Mouse (Mus musculus): Measurements from ENCODE around the gene Crybg1. TPM values are rescaled to one million over a fixed set of nuclear protein-coding genes. Genes with fewer than 3 reads are reported as not detected.

Crybg1 gene
- polyA plus RNA-seq, 1 experiment from 2014 or later = 0.43 TPM

- H3K36me3 ChIP-seq (ENCODE audit: control insufficient read depth, insufficient read depth, low read length) = no peaks in the 10 kb centered on the region
- ATAC-seq (ENCODE audit: insufficient number of reproducible peaks, low FRiP score, low TSS enrichment, low read depth) (no peak), DNase-seq (ENCODE audit: low spot score) (no peak)
- no peak overlapping the region for H3K27ac ChIP-seq (replicated peaks; ENCODE audit: low read depth, low read length)
- 44% methylated on average over 4 of the region's 4 CpGs for WGBS
- no peaks in the 10 kb centered on the region for H3K27me3 ChIP-seq (ENCODE audit: control insufficient read depth, insufficient read depth, low read length)
- H3K9me3 ChIP-seq (ENCODE audit: control insufficient read depth, low read length) = no peaks in the 10 kb centered on the region
- no peak overlapping the region for H3K4me3 ChIP-seq (ENCODE audit: low read depth, low read length)
- no peak overlapping the region for H3K9ac ChIP-seq (ENCODE audit: low read length)
- no peaks in the 10 kb centered on the region for H3K4me1 ChIP-seq (ENCODE audit: control insufficient read depth, insufficient read depth, low read length)
- no peak overlapping the region for H3K4me2 ChIP-seq (ENCODE audit: low read depth, severe bottlenecking)
Measured at GRCm38 (mm10) chr10:44114611-44115010, 34.0 kb downstream of the Crybg1 start.

- Histone ChIP-seq H3K4me3 (ENCODE audit: low read depth, low read length) (no peak overlapping the region), H3K4me1 (ENCODE audit: control insufficient read depth, insufficient read depth, low read length) (no peaks in the 10 kb centered on the region), H3K27ac (replicated peaks; ENCODE audit: low read depth, low read length) (no peak overlapping the region), H3K9ac (ENCODE audit: low read length) (no peak overlapping the region), H3K36me3 (ENCODE audit: control insufficient read depth, insufficient read depth, low read length) (no peaks in the 10 kb centered on the region), H3K27me3 (ENCODE audit: control insufficient read depth, insufficient read depth, low read length) (no peaks in the 10 kb centered on the region), H3K4me2 (ENCODE audit: low read depth, severe bottlenecking) (no peak overlapping the region), H3K9me3 (ENCODE audit: control insufficient read depth, low read length) (no peaks in the 10 kb centered on the region)
- 86% methylated on average over 12 of the region's 12 CpGs for WGBS
- ATAC-seq (ENCODE audit: insufficient number of reproducible peaks, low FRiP score, low TSS enrichment, low read depth) (no peak), DNase-seq (ENCODE audit: low spot score) (no peak)
Measured at GRCm38 (mm10) chr10:44112005-44112675, 36.5 kb downstream of the Crybg1 start.

GRCm38 (mm10) chr10:44111168-44111567 lies 37.5 kb downstream of the Crybg1 start:
- 90% methylated on average over 10 of the region's 10 CpGs for WGBS
- Histone ChIP-seq H3K4me3 (ENCODE audit: low read depth, low read length) (no peak overlapping the region), H3K36me3 (ENCODE audit: control insufficient read depth, insufficient read depth, low read length) (no peaks in the 10 kb centered on the region), H3K27ac (replicated peaks; ENCODE audit: low read depth, low read length) (no peak overlapping the region), H3K9me3 (ENCODE audit: control insufficient read depth, low read length) (no peaks in the 10 kb centered on the region), H3K4me1 (ENCODE audit: control insufficient read depth, insufficient read depth, low read length) (no peaks in the 10 kb centered on the region), H3K9ac (ENCODE audit: low read length) (no peak overlapping the region), H3K4me2 (ENCODE audit: low read depth, severe bottlenecking) (no peak overlapping the region), H3K27me3 (ENCODE audit: control insufficient read depth, insufficient read depth, low read length) (no peaks in the 10 kb centered on the region)
- DNase-seq (ENCODE audit: low spot score) = no peak
- no peak for ATAC-seq (ENCODE audit: insufficient number of reproducible peaks, low FRiP score, low TSS enrichment, low read depth)

- Histone ChIP-seq H3K4me3 (ENCODE audit: low read depth, low read length) (no peak overlapping the region), H3K9me3 (ENCODE audit: control insufficient read depth, low read length) (no peaks in the 10 kb centered on the region), H3K27me3 (ENCODE audit: control insufficient read depth, insufficient read depth, low read length) (no peaks in the 10 kb centered on the region), H3K9ac (ENCODE audit: low read length) (no peak overlapping the region), H3K27ac (replicated peaks; ENCODE audit: low read depth, low read length) (no peak overlapping the region), H3K36me3 (ENCODE audit: control insufficient read depth, insufficient read depth, low read length) (no peaks in the 10 kb centered on the region), H3K4me2 (ENCODE audit: low read depth, severe bottlenecking) (no peak overlapping the region), H3K4me1 (ENCODE audit: control insufficient read depth, insufficient read depth, low read length) (no peaks in the 10 kb centered on the region)
- ATAC-seq (ENCODE audit: insufficient number of reproducible peaks, low FRiP score, low TSS enrichment, low read depth) = no peak
- no peak for DNase-seq (ENCODE audit: low spot score)
Measured at GRCm38 (mm10) chr10:44110460-44110859, 38.2 kb downstream of the Crybg1 start.

- no peak overlapping the region for H3K27ac ChIP-seq (replicated peaks; ENCODE audit: low read depth, low read length)
- H3K4me3 ChIP-seq (ENCODE audit: low read depth, low read length) = no peak overlapping the region
- WGBS = 90% methylated on average over 2 of the region's 2 CpGs
- H3K9ac ChIP-seq (ENCODE audit: low read length) = no peak overlapping the region
- DNase-seq (ENCODE audit: low spot score) (no peak), ATAC-seq (ENCODE audit: insufficient number of reproducible peaks, low FRiP score, low TSS enrichment, low read depth) (no peak)
- no peak overlapping the region for H3K4me2 ChIP-seq (ENCODE audit: low read depth, severe bottlenecking)
- peaks cover 3% of the 10 kb centered on the region; the same call in 1 of the 2 replicates for H3K9me3 ChIP-seq (ENCODE audit: control insufficient read depth, low read length)
- H3K36me3 ChIP-seq (ENCODE audit: control insufficient read depth, insufficient read depth, low read length) = no peaks in the 10 kb centered on the region
- no peaks in the 10 kb centered on the region for H3K4me1 ChIP-seq (ENCODE audit: control insufficient read depth, insufficient read depth, low read length)
- H3K27me3 ChIP-seq (ENCODE audit: control insufficient read depth, insufficient read depth, low read length) = no peaks in the 10 kb centered on the region
Measured at GRCm38 (mm10) chr10:44094794-44095193, 53.9 kb downstream of the Crybg1 start.

GRCm38 (mm10) chr10:44091757-44092156 lies 56.9 kb downstream of the Crybg1 start:
- 85% methylated on average over 2 of the region's 2 CpGs for WGBS
- no peak for DNase-seq (ENCODE audit: low spot score)

GRCm38 (mm10) chr10:44080351-44080750 lies 68.3 kb downstream of the Crybg1 start:
- WGBS = 74% methylated on average over 6 of the region's 6 CpGs
- DNase-seq (ENCODE audit: low spot score) = no peak
- Histone ChIP-seq H3K9me3 (ENCODE audit: control insufficient read depth, low read length) (no peaks in the 10 kb centered on the region), H3K4me1 (ENCODE audit: control insufficient read depth, insufficient read depth, low read length) (no peaks in the 10 kb centered on the region), H3K4me2 (ENCODE audit: low read depth, severe bottlenecking) (no peak overlapping the region), H3K4me3 (ENCODE audit: low read depth, low read length) (no peak overlapping the region), H3K27me3 (ENCODE audit: control insufficient read depth, insufficient read depth, low read length) (no peaks in the 10 kb centered on the region), H3K27ac (replicated peaks; ENCODE audit: low read depth, low read length) (no peak overlapping the region), H3K36me3 (ENCODE audit: control insufficient read depth, insufficient read depth, low read length) (no peaks in the 10 kb centered on the region), H3K9ac (ENCODE audit: low read length) (no peak overlapping the region)
- no peak for ATAC-seq (ENCODE audit: insufficient number of reproducible peaks, low FRiP score, low TSS enrichment, low read depth)

More at GRCm38 (mm10) chr10:44091757-44092156, 56.9 kb downstream of the Crybg1 start:
- no peaks in the 10 kb centered on the region for H3K27me3 ChIP-seq (ENCODE audit: control insufficient read depth, insufficient read depth, low read length)
- peaks cover 3% of the 10 kb centered on the region; the same call in 1 of the 2 replicates for H3K9me3 ChIP-seq (ENCODE audit: control insufficient read depth, low read length)
- H3K9ac ChIP-seq (ENCODE audit: low read length) = no peak overlapping the region
- H3K27ac ChIP-seq (replicated peaks; ENCODE audit: low read depth, low read length) = no peak overlapping the region
- no peak overlapping the region for H3K4me2 ChIP-seq (ENCODE audit: low read depth, severe bottlenecking)
- H3K36me3 ChIP-seq (ENCODE audit: control insufficient read depth, insufficient read depth, low read length) = no peaks in the 10 kb centered on the region
- ATAC-seq (ENCODE audit: insufficient number of reproducible peaks, low FRiP score, low TSS enrichment, low read depth) = no peak
- H3K4me1 ChIP-seq (ENCODE audit: control insufficient read depth, insufficient read depth, low read length) = no peaks in the 10 kb centered on the region
- no peak overlapping the region for H3K4me3 ChIP-seq (ENCODE audit: low read depth, low read length)

GRCm38 (mm10) chr10:44078799-44079521 lies 69.7 kb downstream of the Crybg1 start:
- Histone ChIP-seq H3K27me3 (ENCODE audit: control insufficient read depth, insufficient read depth, low read length) (no peaks in the 10 kb centered on the region), H3K36me3 (ENCODE audit: control insufficient read depth, insufficient read depth, low read length) (no peaks in the 10 kb centered on the region), H3K4me2 (ENCODE audit: low read depth, severe bottlenecking) (no peak overlapping the region), H3K4me1 (ENCODE audit: control insufficient read depth, insufficient read depth, low read length) (no peaks in the 10 kb centered on the region), H3K9me3 (ENCODE audit: control insufficient read depth, low read length) (no peaks in the 10 kb centered on the region), H3K9ac (ENCODE audit: low read length) (no peak overlapping the region), H3K27ac (replicated peaks; ENCODE audit: low read depth, low read length) (no peak overlapping the region), H3K4me3 (ENCODE audit: low read depth, low read length) (no peak overlapping the region)
- ATAC-seq (ENCODE audit: insufficient number of reproducible peaks, low FRiP score, low TSS enrichment, low read depth) (no peak), DNase-seq (ENCODE audit: low spot score) (no peak)
- whole genome bisulfite sequencing = 68% methylated on average over 6 of the region's 6 CpGs

Data from limb, embryonic 11.5 days (tissue).